Mouse (Mus musculus) layer of hippocampus, postnatal 14 days (tissue): ENCODE data around the gene Cdk12. TPM values are rescaled to one million over a fixed set of nuclear protein-coding genes. Genes with fewer than 3 reads are reported as not detected.

Source experiments
- microRNA-seq, 2 experiments: library from miRNA; unstranded; fragments of <30 nt; microRNA quantifications; one replicate each; pipeline ENCODE4 v1.2.0; 2021
- total RNA-seq, 2 experiments: library from RNA; stranded (reverse); gene quantifications; 2 replicates each; pipeline ENCODE4 v1.2.3; 2021

Gene Cdk12
- total RNA-seq, 2 experiments from 2014 or later, result 36.9 to 37.2 TPM

Small RNA genes lying within 50 kb of the gene (microRNA-seq; reads per million reads assigned to microRNA genes)
- gene Gm27399, result 0 reads per million in 2 experiments
- gene Mir5119, result 0 to 0.28 reads per million in 2 experiments

Other genes starting within 250 kb of the Cdk12 start
- 1 to 10 TPM; 7.9 to 9.6 TPM for gene Plxdc1, start 216.6 kb upstream of the Cdk12 start, total RNA-seq
- 1 to 10 TPM; 1.5 to 1.6 TPM for gene Arl5c, start 206.9 kb upstream of the Cdk12 start, total RNA-seq
- 100 to 1,000 TPM; 128 to 131 TPM for gene Cacnb1, start 180.0 kb upstream of the Cdk12 start, total RNA-seq
- gene Rpl19, start 176.3 kb upstream of the Cdk12 start, total RNA-seq, result 100 to 1,000 TPM; 532 to 602 TPM
- 10 to 100 TPM; 27.2 to 31.0 TPM for gene Stac2, start 149.6 kb upstream of the Cdk12 start, total RNA-seq
- gene Fbxl20, start 52.7 kb upstream of the Cdk12 start, total RNA-seq, result 10 to 100 TPM; 29.9 to 38.4 TPM
- 10 to 100 TPM; 44.8 to 51.3 TPM for gene Med1, start 9.8 kb upstream of the Cdk12 start, total RNA-seq
- gene Neurod2, start 126.6 kb downstream of the Cdk12 start, total RNA-seq, result 100 to 1,000 TPM; 113 to 124 TPM
- 10 to 100 TPM; 33.6 to 46.7 TPM for gene Ppp1r1b, start 145.3 kb downstream of the Cdk12 start, total RNA-seq
- gene Stard3, start 155.3 kb downstream of the Cdk12 start, total RNA-seq, result 10 to 100 TPM; 22.6 to 24.8 TPM
- 1 to 10 TPM in 1 of 2 experiments, under 1 TPM in 1; 0.94 to 1.3 TPM for gene Tcap, start 180.8 kb downstream of the Cdk12 start, total RNA-seq
- gene Pnmt, start 183.4 kb downstream of the Cdk12 start, total RNA-seq, result under 1 TPM; 0.28 to 0.38 TPM
- 10 to 100 TPM; 10.0 to 10.1 TPM for gene Pgap3, start 197.4 kb downstream of the Cdk12 start, total RNA-seq
- 1 to 10 TPM; 2.4 to 2.9 TPM for gene Erbb2, start 209.4 kb downstream of the Cdk12 start, total RNA-seq
- gene Mien1, start 235.9 kb downstream of the Cdk12 start, total RNA-seq, result 100 to 1,000 TPM in 1 of 2 experiments, 10 to 100 TPM in 1; 87.7 to 102 TPM
- 1 to 10 TPM; 1.1 to 1.6 TPM for gene Grb7, start 243.3 kb downstream of the Cdk12 start, total RNA-seq